Mouse (Mus musculus) B cell, adult 67 days (primary cell): ENCODE data around the gene 1700001J03Rik. TPM values are rescaled to one million over a fixed set of nuclear protein-coding genes. Genes with fewer than 3 reads are reported as not detected.

Experiments
- total RNA-seq, 2 experiments: library from RNA; stranded (reverse); gene quantifications; 4 replicates each; pipeline ENCODE4 v1.2.4; 2023

Gene 1700001J03Rik
- total RNA-seq, result 1 to 10 TPM; 1.3 to 1.9 TPM

GRCm38 (mm10) chr5:146185204-146185603 lies at the start of gene 1700001J03Rik:
1700001J03Rik (minus strand) TSS chr5:146185304.

DNA sequence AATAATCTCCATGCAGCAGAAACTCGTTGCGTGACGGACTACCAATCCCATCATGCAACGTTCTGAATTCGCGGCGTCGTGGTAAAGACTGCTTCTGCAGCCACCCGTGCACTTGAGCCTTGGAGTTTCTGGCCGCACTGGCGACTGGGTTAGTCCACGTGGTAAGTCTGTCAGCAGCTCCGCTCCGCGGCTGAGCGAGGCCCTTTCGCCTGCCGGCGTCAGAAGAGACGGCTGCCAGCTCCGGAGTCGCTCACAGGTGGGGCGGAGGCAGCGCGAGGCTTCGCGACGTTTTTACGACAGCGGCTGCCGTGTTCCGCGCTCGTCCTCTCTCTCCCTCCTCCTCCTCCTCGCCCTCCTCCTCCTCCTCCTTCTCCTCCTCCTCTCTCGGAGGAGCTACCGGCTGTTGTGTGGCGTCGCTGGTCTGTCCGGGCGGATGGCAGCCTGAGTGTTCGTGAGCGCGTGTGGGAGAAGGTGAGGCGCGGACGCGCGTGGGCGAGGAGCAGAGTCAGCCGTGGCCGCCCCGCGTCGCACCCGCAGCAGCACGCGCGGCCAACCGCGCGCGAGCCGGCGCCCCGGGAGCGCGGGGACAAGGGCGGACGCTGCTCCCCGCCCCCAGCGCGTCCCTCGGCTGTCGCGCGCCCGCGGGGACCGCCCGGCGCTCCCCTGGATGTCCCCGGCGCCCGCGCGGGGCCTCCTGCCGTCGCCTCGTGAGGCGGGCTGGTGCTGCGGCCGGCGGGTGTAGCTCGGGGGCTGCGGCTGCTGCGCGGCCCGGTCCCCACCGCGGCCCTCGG lies 46.0 kb upstream of the 1700001J03Rik start, which contains the start of gene Cdk8:
Gene Cdk8, plus strand, starts transcription at position 367 of the 791 bp plus-strand sequence.

DNA sequence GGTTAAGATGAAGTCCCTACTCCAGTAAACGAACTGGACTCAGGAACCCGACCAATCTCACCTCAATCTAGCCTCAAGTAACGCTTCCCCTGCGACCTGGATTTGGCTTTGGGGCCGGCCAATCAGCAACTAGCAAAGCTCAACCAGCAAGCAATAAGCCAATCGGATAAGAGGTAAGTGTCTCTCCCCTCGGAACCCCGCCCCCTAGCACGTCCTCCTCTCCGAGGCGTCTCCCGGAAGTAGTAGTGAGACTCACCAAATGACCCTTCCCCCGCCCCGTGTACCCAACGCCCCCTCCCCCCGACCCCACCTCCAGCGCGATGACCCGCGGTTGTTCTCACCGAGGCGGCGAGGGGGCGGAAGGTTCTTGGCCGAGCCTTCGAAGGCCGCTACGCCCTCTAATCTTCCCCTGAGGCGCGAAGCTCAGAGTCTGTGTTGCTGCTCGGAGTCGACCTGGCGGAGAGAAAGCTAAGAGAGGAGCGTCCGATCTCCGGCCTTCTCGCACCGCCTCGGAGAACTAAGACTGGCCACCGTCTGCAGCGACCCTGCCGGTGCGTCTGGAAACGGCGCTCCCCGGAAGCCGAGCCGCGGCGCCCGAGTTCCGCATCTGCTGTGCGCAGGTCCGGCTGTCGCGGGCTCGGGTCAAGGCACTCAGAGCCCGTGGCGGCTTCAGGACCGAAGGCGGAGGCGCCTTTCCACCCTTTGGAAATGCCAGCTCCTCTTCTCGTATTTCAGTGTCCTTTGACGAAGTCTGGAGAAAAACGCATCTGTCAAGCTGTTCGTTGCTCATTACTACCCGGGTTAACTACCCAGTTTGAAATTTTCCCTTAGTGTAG lies 36.0 kb upstream of the 1700001J03Rik start, which contains the start of gene Rnf6:
Gene Rnf6, minus strand, starts transcription at position 677 of the 836 bp plus-strand sequence.

DNA sequence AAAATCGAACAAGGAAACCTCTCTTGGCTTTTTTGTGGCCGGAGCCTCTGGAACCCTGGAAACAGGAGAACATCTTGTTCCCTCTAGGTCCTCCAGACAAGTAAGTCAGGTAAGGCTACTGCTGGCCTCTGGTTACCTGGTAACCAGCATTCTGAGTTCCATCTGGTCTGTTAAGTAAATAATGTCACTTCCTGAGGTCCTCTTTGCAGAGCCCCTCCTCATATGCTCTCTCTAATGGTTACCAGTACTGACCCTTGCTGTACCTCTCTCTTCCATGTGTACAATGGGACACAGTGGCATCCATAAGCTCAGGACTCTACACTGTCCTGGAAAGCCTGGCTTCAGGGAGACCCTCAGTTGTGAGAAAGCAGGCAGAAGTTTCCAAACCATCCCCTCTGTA lies 14.5 kb downstream of the 1700001J03Rik start, which contains the start of gene Gm6309:
Gene Gm6309, minus strand, starts transcription at position 101 of the 400 bp plus-strand sequence.

DNA sequence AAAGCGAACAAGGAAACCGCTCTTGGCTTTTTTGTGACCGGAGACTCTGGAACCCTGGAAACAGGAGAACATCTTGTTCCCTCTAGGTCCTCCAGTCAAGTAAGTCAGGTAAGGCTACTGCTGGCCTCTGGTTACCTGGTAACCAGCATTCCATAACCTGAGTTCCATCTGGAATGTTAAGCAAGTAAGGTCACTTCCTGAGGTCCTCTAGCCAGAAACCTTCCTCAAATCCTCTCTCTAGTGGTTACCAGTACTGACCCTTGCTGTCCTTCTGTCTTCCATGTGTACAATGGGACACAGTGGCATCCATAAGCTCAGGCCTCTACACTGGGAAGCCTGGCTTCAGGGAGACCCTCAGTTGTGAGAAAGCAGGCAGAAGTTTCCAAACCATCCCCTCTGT lies 24.7 kb downstream of the 1700001J03Rik start, which contains the start of gene Gm5565:
Gene Gm5565, minus strand, starts transcription at position 101 of the 400 bp plus-strand sequence.

Other genes with a start within 250 kb of the 1700001J03Rik start
- not detected for gene Cyp3a25, start 175.7 kb downstream of the 1700001J03Rik start, total RNA-seq
- not detected for gene Cyp3a59, start 106.0 kb downstream of the 1700001J03Rik start, total RNA-seq
- not detected for gene Gm5565, start 24.8 kb downstream of the 1700001J03Rik start, total RNA-seq
- gene Gm6309, start 14.6 kb downstream of the 1700001J03Rik start, total RNA-seq, result not detected
- 10 to 100 TPM; 46.2 to 46.7 TPM for gene Rnf6, start 36.3 kb upstream of the 1700001J03Rik start, total RNA-seq
- gene Cdk8, start 45.9 kb upstream of the 1700001J03Rik start, total RNA-seq, result 10 to 100 TPM; 58.0 to 61.0 TPM
- gene Wasf3, start 199.7 kb upstream of the 1700001J03Rik start, total RNA-seq, result not detected